Mouse (Mus musculus) heart, adult 9 months (tissue): ENCODE results near the gene Rdh8.
"Not testable (repeated sequence)": the region's sequence is repeated elsewhere in the genome, so short reads cannot be mapped to it uniquely, and the experiment has no call there.

Experiments
- DNase-seq, 2 experiments: peaks; one replicate each; pipeline ENCODE4 v3.0.0; 2022; ENCODE audit warnings: low spot score in 2 of 2

The Rdh8 gene

GRCm38 (mm10) chr9:20835431-20835954 is 17.2 kb downstream of the Rdh8 start:
- not testable (repeated sequence) for DNase-seq

GRCm38 (mm10) chr9:20837184-20837947 is 19.1 kb downstream of the Rdh8 start:
- DNase-seq: no peak

- DNase-seq: no peak
Observed at GRCm38 (mm10) chr9:20838931-20839330, 20.6 kb downstream of the Rdh8 start.

GRCm38 (mm10) chr9:20842211-20842610 is 23.9 kb downstream of the Rdh8 start:
- DNase-seq: no peak

- DNase-seq: peak in 1 of 2 experiments; percentile 17
Observed at GRCm38 (mm10) chr9:20842670-20843069, 24.4 kb downstream of the Rdh8 start.

GRCm38 (mm10) chr9:20850179-20850578 is 31.9 kb downstream of the Rdh8 start:
- DNase-seq: no peak

- DNase-seq: no peak
Observed at GRCm38 (mm10) chr9:20857131-20857530, 38.8 kb downstream of the Rdh8 start.

GRCm38 (mm10) chr9:20859926-20860325 is 41.6 kb downstream of the Rdh8 start:
- DNase-seq: no peak

GRCm38 (mm10) chr9:20861821-20862220 is 43.5 kb downstream of the Rdh8 start:
- no peak for DNase-seq

GRCm38 (mm10) chr9:20862225-20862624 is 43.9 kb downstream of the Rdh8 start:
- DNase-seq: no peak

GRCm38 (mm10) chr9:20866879-20867278 is 48.6 kb downstream of the Rdh8 start:
- DNase-seq: no peak

- peak in 1 of 2 experiments; percentile 52 for DNase-seq
Observed at GRCm38 (mm10) chr9:20868448-20869001, 50.2 kb downstream of the Rdh8 start, which contains the start of gene A230050P20Rik. A230050P20Rik (plus strand) TSS chr9:20868642.

- no peak for DNase-seq
Observed at GRCm38 (mm10) chr9:20869246-20869645, 50.9 kb downstream of the Rdh8 start.

GRCm38 (mm10) chr9:20870211-20871173 is 52.2 kb downstream of the Rdh8 start:
- DNase-seq: no peak

- no peak for DNase-seq
Observed at GRCm38 (mm10) chr9:20872991-20873390, 54.7 kb downstream of the Rdh8 start.

- no peak for DNase-seq
Observed at GRCm38 (mm10) chr9:20873521-20873920, 55.2 kb downstream of the Rdh8 start.

- no peak for DNase-seq
Observed at GRCm38 (mm10) chr9:20875021-20875790, 56.9 kb downstream of the Rdh8 start.
